Mouse (Mus musculus): ENCODE data around the gene 1700020L24Rik. TPM values are rescaled to one million over a fixed set of nuclear protein-coding genes. Genes with fewer than 3 reads are reported as not detected.

The 1700020L24Rik gene
- total RNA-seq, 2 experiments from 2014 or later, result not detected

DNA sequence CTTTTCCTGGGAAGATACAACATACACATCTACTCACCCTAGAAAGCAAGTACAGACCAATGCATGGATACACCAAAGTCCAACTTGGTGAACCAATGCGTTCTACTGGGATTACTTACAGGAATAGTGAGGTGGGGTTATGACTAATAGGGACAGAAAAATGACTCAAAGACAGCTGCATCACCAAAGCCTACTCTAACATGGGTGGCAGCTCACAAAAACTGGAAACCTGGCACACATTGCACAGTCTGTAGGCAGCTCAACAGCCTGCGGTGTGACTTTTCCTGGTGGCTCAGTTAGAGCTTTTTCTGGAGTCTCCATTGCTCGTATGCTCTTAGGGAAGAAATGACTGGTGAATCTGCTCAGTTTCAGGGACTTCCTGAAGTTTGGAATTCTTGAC is 31.3 kb downstream of the 1700020L24Rik start:
- DNase-seq (ENCODE audit: low spot score in 2 of 2), result no peak

DNA sequence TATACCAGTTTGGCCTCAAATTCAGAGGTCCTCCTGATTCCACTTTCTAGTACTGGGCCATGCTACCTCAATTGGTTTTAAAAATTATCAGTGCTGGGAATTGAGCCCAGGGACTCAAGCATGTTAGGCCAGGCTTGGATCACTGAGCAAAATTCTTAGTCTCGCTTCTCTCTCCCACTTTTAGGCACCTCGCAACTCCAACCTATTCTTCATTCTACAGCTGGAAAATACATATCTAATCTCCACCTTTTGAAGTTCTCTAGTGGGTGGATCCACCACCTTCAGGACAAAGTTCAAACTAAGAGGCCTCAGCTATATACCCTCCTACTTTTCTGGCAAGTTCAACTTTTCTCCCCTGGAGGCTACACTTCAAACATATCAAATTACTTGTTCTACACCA is 34.3 kb downstream of the 1700020L24Rik start:
- no peak for DNase-seq (ENCODE audit: low spot score in 2 of 2)

DNA sequence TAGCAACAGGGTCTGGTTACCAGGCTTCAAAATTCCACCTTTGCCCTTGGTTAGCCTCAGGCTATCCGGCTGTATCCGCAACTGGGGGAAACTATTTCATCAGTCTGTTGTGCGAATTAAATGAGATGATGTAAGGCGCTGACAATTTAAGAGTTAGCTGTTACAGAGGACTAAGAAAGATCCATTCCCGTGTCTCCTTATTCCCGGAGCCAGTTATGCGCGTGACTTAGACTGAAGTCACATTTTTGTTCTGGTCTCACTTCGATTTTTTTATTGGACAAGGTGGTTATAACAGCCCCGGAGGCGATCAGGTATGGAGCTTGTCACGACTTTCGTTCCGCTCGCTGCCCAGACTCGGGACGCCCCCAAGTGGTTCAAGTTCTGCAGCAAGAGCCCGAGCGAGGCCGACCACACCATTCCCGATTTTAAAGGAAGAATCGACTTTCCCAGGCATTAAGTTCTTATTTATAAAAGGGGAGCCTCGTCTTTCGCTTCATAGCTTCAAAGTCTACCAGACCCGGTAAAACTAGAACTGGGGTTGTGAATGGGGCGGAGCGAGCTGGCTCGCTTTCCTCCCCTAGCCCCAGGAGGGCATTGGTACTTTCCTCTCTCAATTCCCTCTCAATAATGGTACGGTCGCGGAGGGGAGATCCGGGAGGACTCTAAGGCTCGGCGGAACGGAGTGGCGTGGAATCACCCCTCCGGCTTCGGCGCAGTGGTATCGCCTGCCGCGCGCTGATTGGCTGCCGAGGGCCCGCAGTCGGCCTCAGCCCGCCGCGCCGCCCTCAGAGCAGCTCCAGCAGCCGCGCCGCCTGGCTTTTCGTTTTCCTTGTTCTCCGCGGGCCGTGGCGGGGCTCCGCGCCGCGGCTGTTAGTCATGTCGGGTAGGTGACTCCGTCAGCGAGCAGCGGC is 35.1 kb downstream of the 1700020L24Rik start, which contains the start of gene Taf15:
TSS of gene Taf15 (plus strand) at position 763 of the 911 bp plus-strand sequence.
- DNase-seq (ENCODE audit: low spot score in 2 of 2), result peak; percentile 99 to 100

DNA sequence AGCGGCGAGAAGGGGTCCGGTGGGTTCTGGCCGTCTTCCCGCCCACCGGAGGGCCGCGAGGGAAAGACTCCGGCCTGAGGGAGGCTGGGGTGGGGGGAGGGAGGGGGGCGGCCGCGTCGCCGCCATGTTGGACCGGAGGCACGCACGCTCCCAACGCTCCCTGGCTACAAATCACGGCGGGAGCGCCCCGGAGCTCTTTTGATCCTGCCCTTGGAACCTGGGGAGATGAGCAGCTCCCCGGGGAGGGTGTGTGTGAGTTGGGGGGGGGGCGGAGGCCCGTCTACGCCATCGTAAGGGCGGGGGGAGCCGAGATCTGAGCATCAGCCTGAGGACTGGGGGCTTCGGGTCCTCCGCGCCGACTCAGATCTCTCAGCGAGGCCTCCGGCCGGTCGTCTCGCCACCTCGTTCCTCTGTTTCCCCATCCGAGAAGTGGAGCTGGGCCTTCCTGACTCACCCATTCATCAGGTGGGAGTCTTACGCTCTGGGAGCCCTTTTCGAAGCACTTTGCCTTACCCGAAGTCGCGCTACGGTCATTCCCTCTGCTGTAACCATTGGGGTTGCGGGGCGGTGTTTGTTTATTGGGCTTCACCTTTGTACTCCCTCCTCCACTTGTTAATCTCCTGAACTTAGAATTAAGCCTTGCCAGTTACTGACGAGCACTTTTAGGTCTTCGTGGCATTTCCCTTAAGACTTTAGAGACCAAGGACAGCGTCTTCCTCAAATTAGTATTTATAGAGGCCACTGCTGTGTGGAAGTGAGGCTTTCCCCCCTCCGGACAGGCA is 35.9 kb downstream of the 1700020L24Rik start:
- peak in 1 of 2 experiments; percentile 19 for DNase-seq (ENCODE audit: low spot score in 2 of 2)

Other genes starting within 250 kb of the 1700020L24Rik start
- under 1 TPM; 0.21 to 0.40 TPM for gene Slfn3, start 246.3 kb upstream of the 1700020L24Rik start, total RNA-seq (2021)
- under 1 TPM in 1 of 2 experiments, not detected in 1; 0.09 TPM for gene Slfn14, start 151.0 kb upstream of the 1700020L24Rik start, total RNA-seq (2021)
- 100 to 1,000 TPM; 337 to 348 TPM for gene Ap2b1, start 138.7 kb upstream of the 1700020L24Rik start, total RNA-seq (2021)
- 10 to 100 TPM in 1 of 2 experiments, 1 to 10 TPM in 1; 9.2 to 11.1 TPM for gene Pex12, start 135.1 kb upstream of the 1700020L24Rik start, total RNA-seq (2021)
- 100 to 1,000 TPM; 173 to 185 TPM for gene Rasl10b, start 28.5 kb upstream of the 1700020L24Rik start, total RNA-seq (2021)
- gene Gas2l2, start 8.2 kb upstream of the 1700020L24Rik start, total RNA-seq (2021), result 1 to 10 TPM in 1 of 2 experiments, under 1 TPM in 1; 0.62 to 1.4 TPM
- gene Mmp28, start 25.4 kb downstream of the 1700020L24Rik start, total RNA-seq (2021), result 1 to 10 TPM; 3.9 to 4.3 TPM
- 10 to 100 TPM; 68.2 to 76.1 TPM for gene Taf15, start 35.4 kb downstream of the 1700020L24Rik start, total RNA-seq (2021)
- not detected for gene Heatr9, start 84.5 kb downstream of the 1700020L24Rik start, total RNA-seq (2021)
- gene Ccl5, start 92.8 kb downstream of the 1700020L24Rik start, total RNA-seq (2021), result not detected
- gene Ccl9, start 141.0 kb downstream of the 1700020L24Rik start, total RNA-seq (2021), result 1 to 10 TPM; 1.9 to 3.0 TPM
- 1 to 10 TPM; 1.1 to 1.7 TPM for gene Ccl6, start 155.4 kb downstream of the 1700020L24Rik start, total RNA-seq (2021)
- gene Rpl9-ps1, start 207.9 kb downstream of the 1700020L24Rik start, total RNA-seq (2021), result not detected
- gene Ccl3, start 211.7 kb downstream of the 1700020L24Rik start, total RNA-seq (2021), result under 1 TPM in 1 of 2 experiments, not detected in 1; 0.62 TPM
- gene Ccl4, start 224.9 kb downstream of the 1700020L24Rik start, total RNA-seq (2021), result not detected